Mouse (Mus musculus) limb, embryonic 13.5 days (tissue): Measurements from ENCODE around the gene Foxd1. TPM values are rescaled to one million over a fixed set of nuclear protein-coding genes. Genes with fewer than 3 reads are reported as not detected.

Experiments
- ATAC-seq: fragments of 200-750 bp; cut with Nextera tagmentation; 2 replicates; pipeline ENCODE4 v1.8.0; 2017; ENCODE audit warnings: low read depth, moderate number of reproducible peaks, moderate TSS enrichment; ENCODE audit not compliant: low FRiP score
- H3K27ac ChIP-seq: fragments of 300-500 bp; sonication (generic); 2 replicates; pipeline ENCODE4 v1.5.1; 2015; ENCODE audit warnings: inconsistent platforms, mild to moderate bottlenecking, moderate library complexity
- H3K27me3 ChIP-seq: fragments of 300-500 bp; sonication (generic); 2 replicates; pipeline ENCODE4 v1.6.1; 2015; ENCODE audit warnings: mild to moderate bottlenecking, inconsistent platforms
- H3K36me3 ChIP-seq: fragments of 300-500 bp; sonication (generic); 2 replicates; pipeline ENCODE4 v1.6.1; 2015; ENCODE audit warnings: inconsistent platforms, mild to moderate bottlenecking, moderate library complexity
- H3K4me1 ChIP-seq: fragments of 300-500 bp; sonication (generic); 2 replicates; pipeline ENCODE4 v1.6.1; 2015; ENCODE audit warnings: inconsistent platforms
- H3K4me2 ChIP-seq: fragments of 300-500 bp; sonication (generic); replicated peaks from 2 replicates; pipeline ENCODE4 v1.6.1; 2015; ENCODE audit warnings: inconsistent platforms, mild to moderate bottlenecking, moderate library complexity
- H3K4me3 ChIP-seq: fragments of 300-500 bp; sonication (generic); 2 replicates; pipeline ENCODE4 v1.5.1; 2015; ENCODE audit warnings: moderate library complexity, mild to moderate bottlenecking, inconsistent platforms
- H3K9ac ChIP-seq: fragments of 300-500 bp; sonication (generic); 2 replicates; pipeline ENCODE4 v1.6.1; 2015; ENCODE audit warnings: mild to moderate bottlenecking, inconsistent platforms
- H3K9me3 ChIP-seq: fragments of 300-500 bp; sonication (generic); 2 replicates; pipeline ENCODE4 v1.6.1; 2016; ENCODE audit warnings: inconsistent platforms
- WGBS: fragments of 180-500 bp; shearing (Covaris S2); methylation state at CpG from one replicate; pipeline ENCODE4 v1.1.7; 2015; 5-methylcytosine and 5-hydroxymethylcytosine counted together
- polyA plus RNA-seq: library from polyadenylated mRNA; unstranded; fragments of >200 nt; fragmentation: Nextera tagmentation; extraction: Ambion mirVana; gene quantifications from 2 replicates; pipeline ENCODE4 v1.2.1, GENCODE M21; 2015

Foxd1 gene
- polyA plus RNA-seq, 1 experiment from 2014 or later = 0.19 TPM

DNA sequence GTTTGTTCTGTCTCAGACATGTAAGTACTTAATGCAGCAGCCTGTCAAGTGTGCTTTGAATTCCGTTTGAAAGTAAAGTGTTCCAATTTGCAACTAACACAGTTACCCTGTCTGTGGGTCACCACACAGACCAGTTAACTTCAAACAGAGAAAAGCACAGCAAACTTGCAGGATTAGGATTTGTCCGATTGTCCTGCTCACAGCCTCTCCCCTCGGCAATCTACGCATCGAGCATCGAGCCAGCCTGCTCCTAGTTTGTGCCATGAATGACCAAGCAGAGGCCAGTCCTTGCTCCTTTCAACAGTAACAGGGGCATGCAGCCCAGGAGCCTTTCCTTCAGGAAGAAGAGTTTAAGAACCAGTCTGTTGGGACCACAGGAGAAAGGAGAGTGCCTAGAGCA is 15.0 kb downstream of the Foxd1 start:
- Histone ChIP-seq H3K27me3 (peaks cover 86% of the 10 kb centered on the region), H3K4me1 (peaks cover 14% of the 10 kb centered on the region), H3K9ac (no peak overlapping the region), H3K9me3 (no peaks in the 10 kb centered on the region), H3K4me3 (no peak overlapping the region), H3K36me3 (no peaks in the 10 kb centered on the region), H3K4me2 (no peak overlapping the region), H3K27ac (no peak overlapping the region)
- 19% methylated on average over 6 of the region's 6 CpGs for WGBS
- ATAC-seq = no peak

- no peak for ATAC-seq
- H3K27me3 ChIP-seq = peaks cover 50% of the 10 kb centered on the region
- WGBS = 69% methylated on average over 8 of the region's 8 CpGs
- no peaks in the 10 kb centered on the region for H3K4me1 ChIP-seq
- no peak overlapping the region for H3K4me2 ChIP-seq
- no peak overlapping the region for H3K4me3 ChIP-seq
- H3K9me3 ChIP-seq = no peaks in the 10 kb centered on the region
- H3K27ac ChIP-seq = no peak overlapping the region
- H3K36me3 ChIP-seq = no peaks in the 10 kb centered on the region
- no peak overlapping the region for H3K9ac ChIP-seq
These were observed 20.5 kb downstream of the Foxd1 start for GRCm38 (mm10) chr13:98374560-98374959.

- H3K9ac ChIP-seq = no peak overlapping the region
- no peaks in the 10 kb centered on the region for H3K4me1 ChIP-seq
- no peak overlapping the region for H3K4me3 ChIP-seq
- no peak overlapping the region for H3K4me2 ChIP-seq
- no peaks in the 10 kb centered on the region for H3K9me3 ChIP-seq
- no peak for ATAC-seq
- WGBS = 59% methylated on average over 3 of the region's 3 CpGs
- H3K27me3 ChIP-seq = peaks cover 47% of the 10 kb centered on the region
- no peaks in the 10 kb centered on the region for H3K36me3 ChIP-seq
- no peak overlapping the region for H3K27ac ChIP-seq
These were observed 20.9 kb downstream of the Foxd1 start for GRCm38 (mm10) chr13:98374979-98375378.

DNA sequence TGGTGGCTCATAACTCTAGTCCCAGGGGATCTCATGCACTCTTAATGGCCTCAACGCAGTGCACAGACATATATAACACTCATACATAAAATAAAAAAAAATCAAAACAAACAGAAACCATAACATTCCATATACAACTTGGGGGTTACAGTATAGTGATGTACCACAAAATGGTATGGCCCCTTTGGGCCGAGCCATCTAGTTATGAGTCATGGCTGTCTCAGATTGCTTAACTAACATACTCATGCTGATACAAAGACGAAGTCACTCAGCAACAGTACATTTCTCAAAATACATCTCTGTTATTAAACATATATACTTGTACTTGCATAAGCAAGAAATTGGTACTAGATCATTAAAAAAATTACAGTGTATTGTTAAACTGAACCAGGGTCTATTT is 23.7 kb downstream of the Foxd1 start:
- H3K4me1 ChIP-seq = no peaks in the 10 kb centered on the region
- no peak overlapping the region for H3K27ac ChIP-seq
- no peaks in the 10 kb centered on the region for H3K36me3 ChIP-seq
- no peak overlapping the region for H3K4me2 ChIP-seq
- H3K27me3 ChIP-seq = peaks cover 31% of the 10 kb centered on the region
- no peak overlapping the region for H3K4me3 ChIP-seq
- no peak overlapping the region for H3K9ac ChIP-seq
- no peak for ATAC-seq
- no peaks in the 10 kb centered on the region for H3K9me3 ChIP-seq
- WGBS = 84% methylated on average over 3 of the region's 3 CpGs

DNA sequence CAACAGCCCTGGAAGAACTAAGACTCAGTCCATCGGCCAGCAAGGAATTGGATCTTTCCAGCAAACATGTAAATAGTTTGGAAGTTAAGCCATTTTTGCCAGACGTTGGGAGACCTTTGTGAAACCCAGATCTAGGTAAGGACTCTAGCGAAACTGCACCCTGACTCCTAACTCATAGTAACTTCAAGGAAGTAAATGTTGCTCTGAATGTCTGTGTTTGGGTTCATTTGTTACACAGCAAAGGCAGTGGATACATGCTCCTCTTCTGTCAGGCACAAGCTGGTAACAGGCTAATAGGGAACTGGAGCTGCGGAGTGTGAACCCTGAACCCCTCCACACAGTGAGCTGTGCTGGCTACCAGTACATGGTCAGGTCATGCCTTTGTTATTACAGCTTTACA is 28.7 kb downstream of the Foxd1 start:
- H3K27me3 ChIP-seq = peaks cover 22% of the 10 kb centered on the region; the same call in 1 of the 2 replicates
- 79% methylated on average over 4 of the region's 4 CpGs for WGBS
- no peak overlapping the region for H3K27ac ChIP-seq
- peaks cover 6% of the 10 kb centered on the region; the same call in 1 of the 2 replicates for H3K9me3 ChIP-seq
- no peak overlapping the region for H3K4me3 ChIP-seq
- H3K36me3 ChIP-seq = no peaks in the 10 kb centered on the region
- no peak overlapping the region for H3K4me2 ChIP-seq
- no peak overlapping the region for H3K9ac ChIP-seq
- ATAC-seq = no peak
- no peaks in the 10 kb centered on the region for H3K4me1 ChIP-seq

DNA sequence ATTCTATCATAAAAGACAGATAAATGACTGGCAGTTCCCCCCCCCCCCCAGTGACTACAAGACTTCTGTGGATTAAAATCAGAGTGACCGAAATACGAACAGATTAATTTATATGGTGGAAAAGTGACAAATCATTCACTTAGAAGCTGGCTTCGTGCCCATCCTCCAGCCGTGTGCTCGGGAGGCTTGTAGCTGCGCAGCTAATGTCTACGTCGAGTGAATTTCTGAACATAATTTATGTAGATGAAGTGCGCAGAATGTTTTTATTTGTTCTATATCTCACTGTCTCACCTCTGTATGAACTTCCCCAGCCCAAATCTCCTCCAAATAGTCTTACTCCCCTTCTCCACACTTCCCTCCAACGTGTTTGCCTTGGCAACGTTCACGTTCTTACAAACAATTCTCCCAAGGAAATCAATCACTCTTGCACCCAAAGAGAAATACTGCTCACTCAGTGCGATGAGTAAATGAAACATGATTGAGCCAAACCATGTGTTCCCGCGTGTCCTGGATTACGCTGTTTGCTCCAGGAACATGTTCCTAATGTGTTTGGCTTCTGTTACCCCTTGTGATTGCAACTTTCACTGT is 30.0 kb downstream of the Foxd1 start:
- no peak for ATAC-seq
- Histone ChIP-seq H3K36me3 (no peaks in the 10 kb centered on the region), H3K9ac (no peak overlapping the region), H3K4me1 (no peaks in the 10 kb centered on the region), H3K9me3 (peaks cover 6% of the 10 kb centered on the region; the same call in 1 of the 2 replicates), H3K27ac (no peak overlapping the region), H3K4me3 (no peak overlapping the region), H3K4me2 (no peak overlapping the region), H3K27me3 (peaks cover 34% of the 10 kb centered on the region)
- WGBS = 83% methylated on average over 16 of the region's 16 CpGs

DNA sequence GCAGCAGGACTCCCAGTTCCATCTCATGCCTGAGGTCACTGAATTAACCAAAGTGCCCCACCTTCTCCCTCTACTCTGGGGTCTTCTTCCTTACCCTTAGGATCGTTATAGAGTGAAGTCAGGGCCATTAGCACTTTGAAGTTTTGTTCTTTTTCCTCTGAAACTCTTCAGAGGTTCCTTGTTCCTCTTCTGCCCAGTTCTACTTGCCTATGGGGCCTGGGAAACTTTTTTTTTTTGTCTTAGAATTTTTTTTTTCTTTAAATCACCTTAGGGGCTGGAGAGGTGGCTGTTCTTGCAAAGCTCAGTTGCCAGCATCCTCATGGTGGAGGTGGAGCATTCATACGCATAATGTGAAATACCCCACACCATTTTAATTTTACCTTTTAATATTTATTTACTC is 31.8 kb downstream of the Foxd1 start:
- Histone ChIP-seq H3K27me3 (peaks cover 50% of the 10 kb centered on the region), H3K27ac (no peak overlapping the region), H3K9me3 (peaks cover 6% of the 10 kb centered on the region; the same call in 1 of the 2 replicates), H3K9ac (no peak overlapping the region), H3K4me1 (peaks cover 13% of the 10 kb centered on the region), H3K4me3 (no peak overlapping the region), H3K36me3 (no peaks in the 10 kb centered on the region), H3K4me2 (no peak overlapping the region)
- WGBS = 81% methylated on average over 2 of the region's 2 CpGs
- no peak for ATAC-seq

GRCm38 (mm10) chr13:98389092-98389491 is 35.0 kb downstream of the Foxd1 start:
- H3K27me3 ChIP-seq = peaks cover 77% of the 10 kb centered on the region
- ATAC-seq = no peak
- peaks cover 43% of the 10 kb centered on the region for H3K4me1 ChIP-seq
- no peak overlapping the region for H3K27ac ChIP-seq
- 49% methylated on average over 1 of the region's 1 CpGs for WGBS
- no peak overlapping the region for H3K9ac ChIP-seq
- H3K4me2 ChIP-seq = no peak overlapping the region
- H3K9me3 ChIP-seq = peaks cover 6% of the 10 kb centered on the region; the same call in 1 of the 2 replicates
- no peak overlapping the region for H3K4me3 ChIP-seq
- no peaks in the 10 kb centered on the region for H3K36me3 ChIP-seq

DNA sequence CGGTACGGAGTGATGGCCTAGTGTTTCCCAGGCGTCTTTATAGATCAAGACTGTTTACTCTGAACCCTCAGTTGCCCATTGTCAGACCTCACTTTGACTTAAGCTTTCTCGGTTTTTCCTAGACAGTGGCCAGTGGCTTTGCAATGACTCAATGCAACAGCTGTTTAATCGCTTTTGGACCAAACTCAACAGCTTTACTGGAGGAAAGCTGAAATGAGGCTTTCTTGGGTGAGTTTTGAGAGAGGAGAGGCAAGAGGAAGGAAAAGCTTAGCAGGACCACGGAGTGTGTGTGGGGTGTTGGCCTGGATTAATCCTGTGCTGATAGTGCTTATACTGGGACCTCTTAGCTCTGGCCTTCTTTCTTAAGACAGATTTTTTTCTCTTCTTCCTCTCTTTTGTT is 36.3 kb downstream of the Foxd1 start:
- Histone ChIP-seq H3K4me2 (peak overlapping the region; percentile 84), H3K9me3 (peaks cover 6% of the 10 kb centered on the region; the same call in 1 of the 2 replicates), H3K9ac (0 out of 2 replicates have a peak overlapping the region, but pooled peaks have one; percentile 61), H3K27ac (no peak overlapping the region), H3K4me3 (peak overlapping the region; percentile 50), H3K27me3 (peaks cover 78% of the 10 kb centered on the region), H3K4me1 (peaks cover 43% of the 10 kb centered on the region), H3K36me3 (no peaks in the 10 kb centered on the region)
- WGBS = 10% methylated on average over 6 of the region's 6 CpGs
- no peak for ATAC-seq

- Histone ChIP-seq H3K4me1 (peaks cover 43% of the 10 kb centered on the region), H3K27me3 (peaks cover 80% of the 10 kb centered on the region), H3K27ac (peak overlapping the region; percentile 45; the same call in 1 of the 2 replicates), H3K9me3 (peaks cover 5% of the 10 kb centered on the region; the same call in 1 of the 2 replicates), H3K9ac (peak overlapping the region; percentile 61), H3K4me2 (peak overlapping the region; percentile 84), H3K4me3 (peak overlapping the region; percentile 50), H3K36me3 (no peaks in the 10 kb centered on the region)
- ATAC-seq = peak; percentile 82
- WGBS = under 1% methylated on average over 68 of the region's 68 CpGs
These were observed 37.0 kb downstream of the Foxd1 start for GRCm38 (mm10) chr13:98390771-98391634.

GRCm38 (mm10) chr13:98391635-98391990 is 37.6 kb downstream of the Foxd1 start:
- peak overlapping the region; percentile 61; the same call in 1 of the 2 replicates for H3K9ac ChIP-seq
- WGBS = under 1% methylated on average over 4 of the region's 4 CpGs
- no peaks in the 10 kb centered on the region for H3K9me3 ChIP-seq
- peaks cover 76% of the 10 kb centered on the region for H3K27me3 ChIP-seq
- ATAC-seq = peak; percentile 25; the same call in 1 of the 2 replicates
- H3K27ac ChIP-seq = 0 out of 2 replicates have a peak overlapping the region, but pooled peaks have one; percentile 45
- no peaks in the 10 kb centered on the region for H3K36me3 ChIP-seq
- H3K4me1 ChIP-seq = peaks cover 43% of the 10 kb centered on the region
- H3K4me2 ChIP-seq = peak overlapping the region; percentile 84
- peak overlapping the region; percentile 50 for H3K4me3 ChIP-seq

GRCm38 (mm10) chr13:98392031-98392430 is 38.0 kb downstream of the Foxd1 start:
- WGBS = 28% methylated on average over 6 of the region's 6 CpGs
- no peak overlapping the region for H3K4me3 ChIP-seq
- no peaks in the 10 kb centered on the region for H3K9me3 ChIP-seq
- no peaks in the 10 kb centered on the region for H3K36me3 ChIP-seq
- peak overlapping the region; percentile 39; the same call in 1 of the 2 replicates for H3K27ac ChIP-seq
- peak overlapping the region; percentile 84; the same call in 1 of the 2 replicates for H3K4me2 ChIP-seq
- H3K9ac ChIP-seq = no peak overlapping the region
- ATAC-seq = no peak
- peaks cover 76% of the 10 kb centered on the region for H3K27me3 ChIP-seq
- H3K4me1 ChIP-seq = peaks cover 43% of the 10 kb centered on the region
